Mouse (Mus musculus): Measurements from ENCODE around the gene Ddt. TPM values are rescaled to one million over a fixed set of nuclear protein-coding genes. Genes with fewer than 3 reads are reported as not detected.

Ddt gene
- total and polyA plus RNA-seq, 2 experiments from 2014 or later: 82.1 to 83.0 TPM

- Histone ChIP-seq H3K4me1 (ENCODE audit: control insufficient read depth, insufficient read depth) (no peaks in the 10 kb centered on the region), H3K27me3 (ENCODE audit: control insufficient read depth, insufficient read depth, low read length) (no peaks in the 10 kb centered on the region), H3K36me3 (replicated peaks; ENCODE audit: control insufficient read depth, insufficient read depth, low read length) (no peaks in the 10 kb centered on the region), H3K9ac (replicated peaks; ENCODE audit: low read depth, low read length) (no peak overlapping the region), H3K9me3 (replicated peaks; ENCODE audit: control insufficient read depth, low read length) (no peaks in the 10 kb centered on the region), H3K4me2 (ENCODE audit: low read depth, low read length) (no peak overlapping the region), H3K4me3 (ENCODE audit: low read depth, low read length) (no peak overlapping the region), H3K27ac (ENCODE audit: low read depth) (no peak overlapping the region)
- 87% methylated on average over 6 of the region's 6 CpGs for WGBS
- DNase-seq (ENCODE audit: low spot score) (no peak), ATAC-seq (ENCODE audit: insufficient read depth, low read depth) (no peak)
- TF ChIP-seq EP300 (IDR thresholded peaks at IDR 0.05; ENCODE audit: low read depth): no peak
Measured at GRCm38 (mm10) chr10:75766856-75767255, 6.4 kb downstream of the Ddt start.

- H3K36me3 ChIP-seq (replicated peaks; ENCODE audit: control insufficient read depth, insufficient read depth, low read length): no peaks in the 10 kb centered on the region
- under 1% methylated on average over 27 of the region's 27 CpGs for WGBS
- DNase-seq (ENCODE audit: low spot score): peak; percentile 76
- H3K4me2 ChIP-seq (ENCODE audit: low read depth, low read length): peak overlapping the region; percentile 96
- no peak for TF ChIP-seq EP300 (IDR thresholded peaks at IDR 0.05; ENCODE audit: low read depth)
- TF ChIP-seq CTCF (IDR thresholded peaks at IDR 0.05; ENCODE audit: low read depth): peak; percentile 59
- H3K4me3 ChIP-seq (ENCODE audit: low read depth, low read length): peak overlapping the region; percentile 82
- no peaks in the 10 kb centered on the region for H3K4me1 ChIP-seq (ENCODE audit: control insufficient read depth, insufficient read depth)
- peak overlapping the region; percentile 91 for H3K9ac ChIP-seq (replicated peaks; ENCODE audit: low read depth, low read length)
- H3K27ac ChIP-seq (ENCODE audit: low read depth): peak overlapping the region; percentile 35
- 0 out of 2 replicates have a peak, but pooled peaks cover 3% of the 10 kb centered on the region for H3K9me3 ChIP-seq (replicated peaks; ENCODE audit: control insufficient read depth, low read length)
- peak; percentile 10; the same call in 1 of the 2 replicates for ATAC-seq (ENCODE audit: insufficient read depth, low read depth)
- H3K27me3 ChIP-seq (ENCODE audit: control insufficient read depth, insufficient read depth, low read length): no peaks in the 10 kb centered on the region
Measured at GRCm38 (mm10) chr10:75764519-75765473, 8.4 kb downstream of the Ddt start.

GRCm38 (mm10) chr10:75763682-75764518, 9.3 kb downstream of the Ddt start, which contains the start of gene Cabin1:
Cabin1 (minus strand) TSS chr10:75764341.
- H3K4me1 ChIP-seq (ENCODE audit: control insufficient read depth, insufficient read depth): no peaks in the 10 kb centered on the region
- TF ChIP-seq EP300 (IDR thresholded peaks at IDR 0.05; ENCODE audit: low read depth): 0 out of 2 replicates have a peak, but pooled peaks have one; percentile 41
- TF ChIP-seq CTCF (IDR thresholded peaks at IDR 0.05; ENCODE audit: low read depth): no peak
- H3K4me2 ChIP-seq (ENCODE audit: low read depth, low read length): peak within 1 kb of the TSS; percentile 96
- ATAC-seq (ENCODE audit: insufficient read depth, low read depth): peak; percentile 99
- peak; percentile 97 for DNase-seq (ENCODE audit: low spot score)
- 0 out of 2 replicates have a peak, but pooled peaks cover 3% of the 10 kb centered on the region for H3K9me3 ChIP-seq (replicated peaks; ENCODE audit: control insufficient read depth, low read length)
- H3K36me3 ChIP-seq (replicated peaks; ENCODE audit: control insufficient read depth, insufficient read depth, low read length): no peaks in the 10 kb centered on the region
- peak within 1 kb of the TSS; percentile 82 for H3K4me3 ChIP-seq (ENCODE audit: low read depth, low read length)
- H3K27ac ChIP-seq (ENCODE audit: low read depth): peak within 1 kb of the TSS; percentile 64
- peak within 1 kb of the TSS; percentile 91 for H3K9ac ChIP-seq (replicated peaks; ENCODE audit: low read depth, low read length)
- no peaks in the 10 kb centered on the region for H3K27me3 ChIP-seq (ENCODE audit: control insufficient read depth, insufficient read depth, low read length)
- under 1% methylated on average over 61 of the region's 61 CpGs for WGBS

GRCm38 (mm10) chr10:75762413-75762812, 10.8 kb downstream of the Ddt start:
- Histone ChIP-seq H3K27ac (ENCODE audit: low read depth) (no peak overlapping the region), H3K9ac (replicated peaks; ENCODE audit: low read depth, low read length) (no peak overlapping the region), H3K27me3 (ENCODE audit: control insufficient read depth, insufficient read depth, low read length) (no peaks in the 10 kb centered on the region), H3K36me3 (replicated peaks; ENCODE audit: control insufficient read depth, insufficient read depth, low read length) (peaks cover 8% of the 10 kb centered on the region; the same call in 1 of the 2 replicates), H3K4me3 (ENCODE audit: low read depth, low read length) (no peak overlapping the region), H3K4me1 (ENCODE audit: control insufficient read depth, insufficient read depth) (no peaks in the 10 kb centered on the region), H3K9me3 (replicated peaks; ENCODE audit: control insufficient read depth, low read length) (0 out of 2 replicates have a peak, but pooled peaks cover 3% of the 10 kb centered on the region), H3K4me2 (ENCODE audit: low read depth, low read length) (no peak overlapping the region)
- no peak for DNase-seq (ENCODE audit: low spot score)
- 67% methylated on average over 3 of the region's 3 CpGs for WGBS
- ATAC-seq (ENCODE audit: insufficient read depth, low read depth): no peak
- no peak for TF ChIP-seq CTCF (IDR thresholded peaks at IDR 0.05; ENCODE audit: low read depth)
- TF ChIP-seq EP300 (IDR thresholded peaks at IDR 0.05; ENCODE audit: low read depth): no peak

DNA sequence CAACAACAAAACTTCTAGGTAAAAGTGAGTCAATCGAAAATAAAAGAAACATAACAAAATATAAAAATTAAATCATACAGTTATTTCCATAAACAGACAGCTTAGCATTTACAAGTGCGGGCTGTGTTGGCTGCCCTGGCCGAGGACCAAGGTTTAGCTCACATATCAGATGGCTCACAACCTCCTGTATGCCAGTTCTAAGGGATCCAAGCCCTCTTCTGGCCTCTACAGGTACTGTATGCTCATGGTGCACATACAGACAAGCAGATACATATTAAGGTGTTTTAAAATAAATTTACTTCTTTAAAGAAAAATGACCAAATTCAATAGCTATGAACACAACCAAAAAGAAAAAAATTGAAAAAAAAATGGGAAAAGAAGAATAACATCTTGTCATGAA, 12.9 kb downstream of the Ddt start:
- no peak for DNase-seq (ENCODE audit: low spot score)
- H3K9me3 ChIP-seq (replicated peaks; ENCODE audit: control insufficient read depth, low read length): 0 out of 2 replicates have a peak, but pooled peaks cover 3% of the 10 kb centered on the region
- H3K27me3 ChIP-seq (ENCODE audit: control insufficient read depth, insufficient read depth, low read length): no peaks in the 10 kb centered on the region
- ATAC-seq (ENCODE audit: insufficient read depth, low read depth): no peak
- H3K4me1 ChIP-seq (ENCODE audit: control insufficient read depth, insufficient read depth): no peaks in the 10 kb centered on the region
- H3K4me3 ChIP-seq (ENCODE audit: low read depth, low read length): no peak overlapping the region
- no peak overlapping the region for H3K4me2 ChIP-seq (ENCODE audit: low read depth, low read length)
- H3K9ac ChIP-seq (replicated peaks; ENCODE audit: low read depth, low read length): no peak overlapping the region
- H3K36me3 ChIP-seq (replicated peaks; ENCODE audit: control insufficient read depth, insufficient read depth, low read length): peaks cover 19% of the 10 kb centered on the region
- H3K27ac ChIP-seq (ENCODE audit: low read depth): no peak overlapping the region
- no peak for TF ChIP-seq CTCF (IDR thresholded peaks at IDR 0.05; ENCODE audit: low read depth)
- no peak for TF ChIP-seq EP300 (IDR thresholded peaks at IDR 0.05; ENCODE audit: low read depth)
- WGBS: 95% methylated on average over 3 of the region's 3 CpGs
